In genomic region chr4:130667686-130668085, GRCm38 (mm10) we compare ENCODE assay signal across 12 mouse cellular contexts. TPM values are rescaled to one million over a fixed set of nuclear protein-coding genes. Genes with fewer than 3 reads are reported as not detected.
A peak's percentile ranks its signal among the peaks of the same experiment; 100 is the strongest.
DNase-seq lines count a peak whose midpoint lies in the region; ATAC-seq lines count a peak whose summit lies in the region.
"Had no signal": no experiment of that assay in that cellular context is flagged by ENCODE, and none has a peak within 500 bp of the region (broad histone marks: within the 10 kb centered on the region; RNA-seq: fewer than 3 reads in every experiment).

No protein-coding gene starts in this region.

- H3K36me3 ChIP-seq in heart, embryonic 16.5 days (ENCODE audit: control insufficient read depth, insufficient read depth), result peaks cover 11% of the 10 kb centered on the region; the same call in 1 of the 2 replicates
- peaks cover 41% of the 10 kb centered on the region for H3K36me3 ChIP-seq in heart, embryonic 10.5 days
- H3K36me3 ChIP-seq in midbrain, embryonic 14.5 days (ENCODE audit: control insufficient read depth, insufficient read depth, low read length), result peaks cover 28% of the 10 kb centered on the region
- H3K36me3 ChIP-seq in midbrain, embryonic 11.5 days (ENCODE audit: control insufficient read depth, insufficient read depth, low read length), result peaks cover 20% of the 10 kb centered on the region
- peaks cover 27% of the 10 kb centered on the region for H3K36me3 ChIP-seq in forebrain, embryonic 15.5 days
- H3K36me3 ChIP-seq in neural tube, embryonic 13.5 days, result peaks cover 30% of the 10 kb centered on the region

- no peak overlapping the region for H3K9ac ChIP-seq in heart, embryonic 16.5 days (ENCODE audit: low read length)
- no peak overlapping the region for H3K9ac ChIP-seq in midbrain, embryonic 14.5 days (replicated peaks; ENCODE audit: low read length)
- no peak overlapping the region for H3K9ac ChIP-seq in midbrain, embryonic 11.5 days (ENCODE audit: low read length)
- no peak overlapping the region for H3K9ac ChIP-seq in forebrain, embryonic 15.5 days (replicated peaks)
- no peak overlapping the region for H3K9ac ChIP-seq in neural tube, embryonic 13.5 days
- H3K9ac ChIP-seq: hindbrain, embryonic 12.5 days; limb, embryonic 15.5 days had no signal

- no peaks in the 10 kb centered on the region for H3K9me3 ChIP-seq in heart, embryonic 16.5 days (replicated peaks; ENCODE audit: control insufficient read depth, low read length)
- no peaks in the 10 kb centered on the region for H3K9me3 ChIP-seq in heart, embryonic 10.5 days
- H3K9me3 ChIP-seq in midbrain, embryonic 14.5 days (ENCODE audit: control insufficient read depth, low read length), result no peaks in the 10 kb centered on the region
- H3K9me3 ChIP-seq in midbrain, embryonic 11.5 days (ENCODE audit: control insufficient read depth, low read length), result no peaks in the 10 kb centered on the region
- no peaks in the 10 kb centered on the region for H3K9me3 ChIP-seq in forebrain, embryonic 15.5 days
- no peaks in the 10 kb centered on the region for H3K9me3 ChIP-seq in neural tube, embryonic 13.5 days
- H3K9me3 ChIP-seq: G1E; hindbrain, embryonic 12.5 days; limb, embryonic 15.5 days had no signal

- peaks cover 36% of the 10 kb centered on the region for H3K4me1 ChIP-seq in heart, embryonic 16.5 days (ENCODE audit: control insufficient read depth, insufficient read depth, low read length)
- peaks cover 34% of the 10 kb centered on the region for H3K4me1 ChIP-seq in heart, embryonic 10.5 days
- H3K4me1 ChIP-seq in midbrain, embryonic 14.5 days (ENCODE audit: control insufficient read depth, insufficient read depth, low read length), result peaks cover 38% of the 10 kb centered on the region
- peaks cover 11% of the 10 kb centered on the region for H3K4me1 ChIP-seq in midbrain, embryonic 11.5 days (ENCODE audit: control insufficient read depth, insufficient read depth, low read length)
- peaks cover 60% of the 10 kb centered on the region for H3K4me1 ChIP-seq in forebrain, embryonic 15.5 days
- H3K4me1 ChIP-seq in neural tube, embryonic 13.5 days (replicated peaks), result peaks cover 71% of the 10 kb centered on the region

- 0 out of 2 replicates have a peak overlapping the region, but pooled peaks have one; percentile 2 for H3K4me2 ChIP-seq in heart, embryonic 16.5 days (ENCODE audit: low read depth, low read length)
- peak overlapping the region; percentile 7; the same call in 1 of the 2 replicates for H3K4me2 ChIP-seq in midbrain, embryonic 14.5 days (ENCODE audit: low read length)
- H3K4me2 ChIP-seq in midbrain, embryonic 11.5 days, result no peak overlapping the region
- peak overlapping the region; percentile 8; the same call in 1 of the 2 replicates for H3K4me2 ChIP-seq in forebrain, embryonic 15.5 days (replicated peaks)
- H3K4me2 ChIP-seq in neural tube, embryonic 13.5 days, result peak overlapping the region; percentile 29
- H3K4me2 ChIP-seq: limb, embryonic 15.5 days had no signal

- H3K27ac ChIP-seq in heart, embryonic 16.5 days (ENCODE audit: low read length), result no peak overlapping the region
- H3K27ac ChIP-seq in heart, embryonic 10.5 days, result no peak overlapping the region
- no peak overlapping the region for H3K27ac ChIP-seq in midbrain, embryonic 14.5 days (replicated peaks; ENCODE audit: low read depth, low read length)
- no peak overlapping the region for H3K27ac ChIP-seq in midbrain, embryonic 11.5 days (ENCODE audit: low read depth, low read length)
- H3K27ac ChIP-seq in forebrain, embryonic 15.5 days (replicated peaks), result no peak overlapping the region
- no peak overlapping the region for H3K27ac ChIP-seq in neural tube, embryonic 13.5 days (replicated peaks)
- H3K27ac ChIP-seq: hindbrain, embryonic 12.5 days; limb, embryonic 15.5 days had no signal

- no peak overlapping the region for H3K4me3 ChIP-seq in heart, embryonic 16.5 days (ENCODE audit: low read length)
- no peak overlapping the region for H3K4me3 ChIP-seq in heart, embryonic 10.5 days
- H3K4me3 ChIP-seq in midbrain, embryonic 14.5 days (replicated peaks; ENCODE audit: low read depth, low read length), result no peak overlapping the region
- H3K4me3 ChIP-seq in midbrain, embryonic 11.5 days (ENCODE audit: low read depth, low read length), result no peak overlapping the region
- H3K4me3 ChIP-seq in forebrain, embryonic 15.5 days, result no peak overlapping the region
- H3K4me3 ChIP-seq in neural tube, embryonic 13.5 days, result no peak overlapping the region
- H3K4me3 ChIP-seq: hindbrain, embryonic 12.5 days; limb, embryonic 15.5 days had no signal

- no peak for ATAC-seq in heart, embryonic 16.5 days (replicated peaks; ENCODE audit: extremely low read depth, insufficient read depth, low FRiP score)
- no peak for ATAC-seq in midbrain, embryonic 14.5 days (ENCODE audit: low FRiP score, low TSS enrichment)
- no peak for ATAC-seq in midbrain, embryonic 11.5 days (ENCODE audit: low FRiP score)
- no peak for ATAC-seq in forebrain, embryonic 15.5 days (replicated peaks)
- ATAC-seq in neural tube, embryonic 13.5 days (ENCODE audit: low read depth), result no peak
- no peak for ATAC-seq in activated CD4-positive, CD25-positive, alpha-beta regulatory T cell, adult 4 months
- no peak for ATAC-seq in megakaryocyte progenitor cell, adult 5-6 weeks (replicated peaks; ENCODE audit: poor library complexity)

- H3K27me3 ChIP-seq in heart, embryonic 16.5 days (ENCODE audit: control insufficient read depth, insufficient read depth, low read length), result no peaks in the 10 kb centered on the region
- no peaks in the 10 kb centered on the region for H3K27me3 ChIP-seq in heart, embryonic 10.5 days (ENCODE audit: insufficient read depth, poor library complexity, severe bottlenecking)
- H3K27me3 ChIP-seq in midbrain, embryonic 14.5 days (ENCODE audit: control insufficient read depth, insufficient read depth, low read length), result no peaks in the 10 kb centered on the region
- H3K27me3 ChIP-seq in midbrain, embryonic 11.5 days (ENCODE audit: control insufficient read depth, insufficient read depth, low read length), result no peaks in the 10 kb centered on the region
- no peaks in the 10 kb centered on the region for H3K27me3 ChIP-seq in forebrain, embryonic 15.5 days
- no peaks in the 10 kb centered on the region for H3K27me3 ChIP-seq in neural tube, embryonic 13.5 days
- H3K27me3 ChIP-seq: hindbrain, embryonic 12.5 days; limb, embryonic 15.5 days had no signal

- DNase-seq in heart, embryonic 10.5 days (ENCODE audit: low spot score), result no peak
- DNase-seq in midbrain, embryonic 14.5 days, result no peak
- no peak for DNase-seq in midbrain, embryonic 11.5 days (ENCODE audit: low spot score, missing footprints)
- DNase-seq: thymus, postnatal 14 days had no signal

- 59% methylated on average over 2 of the region's 2 CpGs for WGBS in heart, embryonic 16.5 days
- 76% methylated on average over 2 of the region's 2 CpGs for WGBS in heart, embryonic 10.5 days
- whole genome bisulfite sequencing in midbrain, embryonic 14.5 days, result 76% methylated on average over 2 of the region's 2 CpGs
- WGBS in midbrain, embryonic 11.5 days, result 88% methylated on average over 2 of the region's 2 CpGs
- 73% methylated on average over 2 of the region's 2 CpGs for WGBS in forebrain, embryonic 15.5 days
- WGBS in neural tube, embryonic 13.5 days, result 40% methylated on average over 2 of the region's 2 CpGs

RNA-seq across cellular contexts. Expression of gene Pum1, which starts 4.6 kb away (rescaled TPM):
- 52.7 and 54.3 TPM in 2 replicates for polyA plus RNA-seq in heart, embryonic 16.5 days (2015; fragmentation: Nextera tagmentation; extraction: Ambion mirVana)
- 72.5 and 81.0 TPM in 2 replicates for polyA plus RNA-seq in heart, embryonic 10.5 days (2016; fragmentation: Nextera tagmentation; extraction: Ambion mirVana)
- 91.3 and 116 TPM in 2 replicates for polyA plus RNA-seq in midbrain, embryonic 14.5 days (2014; fragmentation: Nextera tagmentation; extraction: Ambion mirVana)
- polyA plus RNA-seq in midbrain, embryonic 11.5 days (2014; fragmentation: Nextera tagmentation; extraction: Ambion mirVana), result 103 and 107 TPM in 2 replicates
- polyA plus RNA-seq in forebrain, embryonic 15.5 days (2015; fragmentation: Nextera tagmentation; extraction: Ambion mirVana), result 129 TPM in 2 replicates
- 86.3 and 100 TPM in 2 replicates for polyA plus RNA-seq in neural tube, embryonic 13.5 days (2015; fragmentation: Nextera tagmentation; extraction: Ambion mirVana)
- polyA plus RNA-seq in activated CD4-positive, CD25-positive, alpha-beta regulatory T cell, adult 4 months (2017; shearing (Covaris generic)), result 10 to 100 TPM; 59.1 to 64.8 TPM
- total RNA-seq in megakaryocyte progenitor cell, adult 5-6 weeks (2015), result 60.2 and 61.5 TPM in 2 replicates
- 38.1 and 51.2 TPM in 2 replicates for total RNA-seq in megakaryocyte progenitor cell, adult 5-6 weeks (2017)
